Mouse (Mus musculus) kidney, adult 10 weeks (tissue): Measurements from ENCODE around the gene Entpd8. TPM values are rescaled to one million over a fixed set of nuclear protein-coding genes. Genes with fewer than 3 reads are reported as not detected.

Experiments used
- polyA plus RNA-seq: library from polyadenylated mRNA; stranded (reverse); fragments of 350-450 nt; fragmentation: Illumina TruSeq; extraction: RNeasy Lipid Tissue Mini Kit (QIAGEN cat#74804); gene quantifications from one replicate; pipeline ENCODE4 v1.2.3, GENCODE M21; 2014; ENCODE audit warnings: low read depth, low replicate concordance

The Entpd8 gene
- polyA plus RNA-seq = 4.9 TPM

GRCm38 (mm10) chr2:25080076-25080475 is at the start of gene Entpd8:
Entpd8 (plus strand) TSS chr2:25080304.

GRCm38 (mm10) chr2:25054221-25055067 is 25.7 kb upstream of the Entpd8 start, which contains the start of gene Nsmf:
Nsmf (plus strand) TSS chr2:25054355.

GRCm38 (mm10) chr2:25095109-25095850 is 15.2 kb downstream of the Entpd8 start, which contains the start of gene Noxa1:
Noxa1 (minus strand) TSS chr2:25095149.

Other genes with a start within 250 kb of the Entpd8 start
- gene Ehmt1, start 160.7 kb upstream of the Entpd8 start, polyA plus RNA-seq = 7.0 TPM
- 5.8 TPM for gene Arrdc1, start 145.1 kb upstream of the Entpd8 start, polyA plus RNA-seq
- gene Zmynd19, start 130.5 kb upstream of the Entpd8 start, polyA plus RNA-seq = 4.8 TPM
- 2.9 TPM for gene Dph7, start 117.9 kb upstream of the Entpd8 start, polyA plus RNA-seq
- gene Mrpl41, start 105.2 kb upstream of the Entpd8 start, polyA plus RNA-seq = 60.8 TPM
- gene Pnpla7, start 104.3 kb upstream of the Entpd8 start, polyA plus RNA-seq = 5.4 TPM
- 4.0 TPM for gene Nsmf, start 25.9 kb upstream of the Entpd8 start, polyA plus RNA-seq
- not detected for gene Noxa1, start 14.8 kb downstream of the Entpd8 start, polyA plus RNA-seq
- gene Nrarp, start 100.5 kb downstream of the Entpd8 start, polyA plus RNA-seq = 3.8 TPM
- 1.4 TPM for gene Tor4a, start 116.6 kb downstream of the Entpd8 start, polyA plus RNA-seq
- gene Nelfb, start 131.2 kb downstream of the Entpd8 start, polyA plus RNA-seq = 5.2 TPM
- gene Stpg3, start 134.3 kb downstream of the Entpd8 start, polyA plus RNA-seq = not detected
- not detected for gene Fam166a, start 138.4 kb downstream of the Entpd8 start, polyA plus RNA-seq
- 24.5 TPM for gene Tubb4b, start 144.4 kb downstream of the Entpd8 start, polyA plus RNA-seq
- gene Slc34a3, start 154.1 kb downstream of the Entpd8 start, polyA plus RNA-seq = 5.6 TPM
- not detected for gene Rnf224, start 156.5 kb downstream of the Entpd8 start, polyA plus RNA-seq
- not detected for gene Rnf208, start 162.0 kb downstream of the Entpd8 start, polyA plus RNA-seq
- not detected for gene Cysrt1, start 162.1 kb downstream of the Entpd8 start, polyA plus RNA-seq
- 1.5 TPM for gene AL732309.1, start 166.6 kb downstream of the Entpd8 start, polyA plus RNA-seq
- gene Tmem203, start 175.1 kb downstream of the Entpd8 start, polyA plus RNA-seq = 0.61 TPM
- gene Tprn, start 182.3 kb downstream of the Entpd8 start, polyA plus RNA-seq = 3.2 TPM
- gene Ssna1, start 192.1 kb downstream of the Entpd8 start, polyA plus RNA-seq = 1.2 TPM
- gene Anapc2, start 192.2 kb downstream of the Entpd8 start, polyA plus RNA-seq = 4.5 TPM
- gene Tmem210, start 207.8 kb downstream of the Entpd8 start, polyA plus RNA-seq = not detected
- gene Lrrc26, start 209.6 kb downstream of the Entpd8 start, polyA plus RNA-seq = not detected
- not detected for gene Grin1, start 238.9 kb downstream of the Entpd8 start, polyA plus RNA-seq